Mouse (Mus musculus) colon, adult 2 months (tissue): ENCODE results near the gene Gm21852. TPM values are rescaled to one million over a fixed set of nuclear protein-coding genes. Genes with fewer than 3 reads are reported as not detected.

Experiments used
- polyA plus RNA-seq: library from polyadenylated mRNA; depleted of rRNA; stranded (reverse); fragments of >200 nt; gene quantifications from 2 replicates; pipeline ENCODE4 v1.2.3, GENCODE M21; 2012; rRNA removed

The Gm21852 gene
- polyA plus RNA-seq, result not detected in 2 replicates

GRCm38 (mm10) chrY:40651896-40652295, at the start of gene Gm21852:
Gene Gm21852, minus strand, starts transcription at chrY:40651996.

Other genes starting within 250 kb of the Gm21852 start
- gene Gm21797, start 123.8 kb upstream of the Gm21852 start, polyA plus RNA-seq, result not detected in 2 replicates
- not detected in 2 replicates for gene Gm20795, start 152.9 kb upstream of the Gm21852 start, polyA plus RNA-seq